Mouse (Mus musculus) hindbrain, postnatal 0 days (tissue): ENCODE data around the gene Zbtb20. TPM values are rescaled to one million over a fixed set of nuclear protein-coding genes. Genes with fewer than 3 reads are reported as not detected.

Experiments used
- ATAC-seq: fragments of 200-750 bp; cut with Nextera tagmentation; 2 replicates; pipeline ENCODE4 v1.8.0; 2017; ENCODE audit warnings: mild to moderate bottlenecking, moderate TSS enrichment, moderate library complexity
- DNase-seq: peaks from one replicate; pipeline ENCODE4 v3.0.0-alpha.2; 2015; ENCODE audit warnings: low spot score
- H3K27ac ChIP-seq: fragments of 300-500 bp; sonication (generic); 2 replicates; pipeline ENCODE4 v1.5.1; 2014; ENCODE audit warnings: mild to moderate bottlenecking
- H3K27me3 ChIP-seq: fragments of 300-500 bp; sonication (generic); 2 replicates; pipeline ENCODE4 v1.6.1; 2014; ENCODE audit warnings: low read length, mixed read lengths; ENCODE audit not compliant: insufficient read depth
- H3K36me3 ChIP-seq: fragments of 300-500 bp; sonication (generic); 2 replicates; pipeline ENCODE4 v1.6.1; 2014; ENCODE audit warnings: low read length, mixed read lengths; ENCODE audit not compliant: insufficient read depth
- H3K4me1 ChIP-seq: fragments of 300-500 bp; sonication (generic); 2 replicates; pipeline ENCODE4 v1.6.1; 2014; ENCODE audit warnings: antibody characterized with exemption, low read length, mixed read lengths; ENCODE audit not compliant: insufficient read depth
- H3K4me2 ChIP-seq: fragments of 300-500 bp; sonication (generic); 2 replicates; pipeline ENCODE4 v1.6.1; 2014; ENCODE audit warnings: low read depth, mild to moderate bottlenecking, low read length, moderate library complexity, mixed read lengths
- H3K4me3 ChIP-seq: fragments of 300-500 bp; sonication (generic); 2 replicates; pipeline ENCODE4 v1.5.1; 2014; ENCODE audit warnings: low read length
- H3K9ac ChIP-seq: fragments of 300-500 bp; sonication (generic); replicated peaks from 2 replicates; pipeline ENCODE4 v1.6.1; 2014; ENCODE audit warnings: mild to moderate bottlenecking, low read length, moderate library complexity, mixed read lengths
- H3K9me3 ChIP-seq: fragments of 300-500 bp; sonication (generic); 2 replicates; pipeline ENCODE4 v1.6.1; 2016; ENCODE audit warnings: low read length, mixed read lengths
- CTCF ChIP-seq: IDR thresholded peaks from 2 replicates; pipeline ENCODE4 v1.5.1; 2016; ENCODE audit warnings: antibody characterized with exemption, control low read depth, low read depth
- WGBS: fragments of 180-500 bp; shearing (Covaris S2); extraction: QIAGEN DNeasy Blood & Tissue Kit; methylation state at CpG from one replicate; pipeline ENCODE4 v1.1.7; 2014; 5-methylcytosine and 5-hydroxymethylcytosine counted together
- polyA plus RNA-seq: library from polyadenylated mRNA; unstranded; fragments of >200 nt; fragmentation: Nextera tagmentation; extraction: Ambion mirVana; gene quantifications from 2 replicates; pipeline ENCODE4 v1.2.1, GENCODE M21; 2015
- total RNA-seq: library from RNA; depleted of rRNA; stranded (reverse); fragments of >200 nt; gene quantifications from 2 replicates; pipeline ENCODE4 v1.2.3, GENCODE M21; 2014

The Zbtb20 gene
- total and polyA plus RNA-seq, 2 experiments from 2014 or later: 35.2 to 38.0 TPM

- TF ChIP-seq CTCF: no peak
- H3K27ac ChIP-seq: no peak overlapping the region
- H3K9ac ChIP-seq: no peak overlapping the region
- H3K4me2 ChIP-seq: peak overlapping the region; percentile 43; the same call in 1 of the 2 replicates
- H3K36me3 ChIP-seq: no peaks in the 10 kb centered on the region
- H3K27me3 ChIP-seq: no peaks in the 10 kb centered on the region
- no peaks in the 10 kb centered on the region for H3K4me1 ChIP-seq
- 78% methylated on average over 5 of the region's 5 CpGs for WGBS
- H3K4me3 ChIP-seq: no peak overlapping the region
- no peaks in the 10 kb centered on the region for H3K9me3 ChIP-seq
- ATAC-seq (no peak), DNase-seq (no peak)
Measured at GRCm38 (mm10) chr16:42908896-42909295, 33.2 kb downstream of the Zbtb20 start.

DNA sequence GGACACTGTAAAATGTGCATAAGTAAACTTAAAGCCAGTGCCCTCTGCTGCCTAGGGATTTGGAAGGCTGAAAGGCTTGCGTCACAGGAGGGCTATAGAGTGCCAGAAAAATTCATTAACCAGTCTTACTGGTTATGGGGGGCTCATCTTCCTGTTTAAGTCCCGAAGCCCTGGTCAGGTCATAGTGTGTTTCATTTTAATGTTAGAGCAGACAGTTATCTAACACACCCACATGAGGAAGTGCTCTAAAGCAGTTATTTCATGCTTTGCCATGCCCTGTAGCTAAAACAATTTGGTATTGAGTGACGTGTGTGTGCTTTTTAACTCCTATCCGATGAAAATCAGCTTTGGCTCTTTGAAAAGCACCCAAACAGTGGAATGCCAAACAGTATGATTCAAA is 34.3 kb downstream of the Zbtb20 start:
- Histone ChIP-seq H3K4me2 (peak overlapping the region; percentile 21), H3K27me3 (no peaks in the 10 kb centered on the region), H3K9ac (no peak overlapping the region), H3K27ac (peak overlapping the region; percentile 32; the same call in 1 of the 2 replicates), H3K4me3 (no peak overlapping the region), H3K9me3 (no peaks in the 10 kb centered on the region), H3K36me3 (no peaks in the 10 kb centered on the region), H3K4me1 (no peaks in the 10 kb centered on the region)
- WGBS: 22% methylated on average over 4 of the region's 4 CpGs
- DNase-seq (peak; percentile 41), ATAC-seq (no peak)
- TF ChIP-seq CTCF: no peak

GRCm38 (mm10) chr16:42910716-42911115 is 35.0 kb downstream of the Zbtb20 start:
- Histone ChIP-seq H3K9ac (no peak overlapping the region), H3K9me3 (no peaks in the 10 kb centered on the region), H3K27me3 (no peaks in the 10 kb centered on the region), H3K4me2 (no peak overlapping the region), H3K4me3 (no peak overlapping the region), H3K4me1 (no peaks in the 10 kb centered on the region), H3K27ac (no peak overlapping the region), H3K36me3 (no peaks in the 10 kb centered on the region)
- ATAC-seq: no peak
- TF ChIP-seq CTCF: no peak
- WGBS: 57% methylated on average over 3 of the region's 3 CpGs
- DNase-seq: no peak

DNA sequence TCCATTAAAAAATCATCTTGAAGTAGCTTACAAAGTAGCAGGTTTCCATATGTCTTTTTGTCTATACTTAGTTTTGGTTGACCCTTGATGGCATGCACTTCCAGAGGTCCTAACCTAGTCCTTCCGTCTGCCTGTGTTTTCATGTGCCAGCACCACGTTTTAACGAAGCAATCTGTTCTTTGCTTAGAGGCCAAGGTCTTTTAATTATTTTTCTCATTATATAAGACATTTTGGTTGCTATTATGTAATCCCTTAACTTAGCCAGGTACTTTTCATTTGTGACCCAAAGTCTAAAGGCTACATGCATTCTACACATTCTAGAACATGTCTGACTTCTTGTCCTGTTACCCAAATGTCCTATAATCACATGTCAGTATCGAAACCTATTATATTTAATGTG is 35.6 kb downstream of the Zbtb20 start:
- Histone ChIP-seq H3K4me1 (no peaks in the 10 kb centered on the region), H3K9me3 (no peaks in the 10 kb centered on the region), H3K36me3 (no peaks in the 10 kb centered on the region), H3K4me2 (no peak overlapping the region), H3K4me3 (no peak overlapping the region), H3K9ac (no peak overlapping the region), H3K27ac (no peak overlapping the region), H3K27me3 (no peaks in the 10 kb centered on the region)
- no peak for DNase-seq
- WGBS: 81% methylated on average over 4 of the region's 4 CpGs
- ATAC-seq: no peak
- TF ChIP-seq CTCF: no peak

- no peaks in the 10 kb centered on the region for H3K9me3 ChIP-seq
- no peak for ATAC-seq
- H3K36me3 ChIP-seq: no peaks in the 10 kb centered on the region
- H3K27me3 ChIP-seq: no peaks in the 10 kb centered on the region
- H3K9ac ChIP-seq: no peak overlapping the region
- no peak for DNase-seq
- no peak overlapping the region for H3K4me3 ChIP-seq
- TF ChIP-seq CTCF: no peak; the same call in 1 of the 2 replicates
- no peak overlapping the region for H3K27ac ChIP-seq
- no peak overlapping the region for H3K4me2 ChIP-seq
- 72% methylated on average over 5 of the region's 5 CpGs for WGBS
- no peaks in the 10 kb centered on the region for H3K4me1 ChIP-seq
Measured at GRCm38 (mm10) chr16:42911815-42912214, 36.1 kb downstream of the Zbtb20 start.

DNA sequence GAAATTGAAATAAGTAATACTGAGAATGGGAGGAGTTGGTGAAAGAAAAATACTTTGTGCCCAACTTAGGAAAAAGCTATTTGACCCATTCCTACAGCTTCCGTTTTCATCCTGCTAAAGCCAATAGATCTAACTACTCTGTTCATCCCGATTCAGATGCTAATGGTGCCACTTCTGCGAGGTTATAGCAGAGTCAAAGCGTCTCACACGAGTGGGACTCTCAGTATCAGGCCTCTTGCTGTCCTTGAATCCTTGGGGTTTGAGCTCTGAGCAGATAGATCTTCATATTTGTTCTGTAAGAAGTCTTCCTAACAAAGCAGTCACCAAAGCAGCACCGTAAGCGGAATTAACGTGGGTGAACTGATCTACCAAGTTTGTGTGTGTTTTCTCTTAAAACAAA is 37.6 kb downstream of the Zbtb20 start:
- no peak overlapping the region; the same call in 1 of the 2 replicates for H3K4me2 ChIP-seq
- H3K9ac ChIP-seq: no peak overlapping the region
- ATAC-seq (no peak), DNase-seq (no peak)
- 61% methylated on average over 8 of the region's 8 CpGs for whole genome bisulfite sequencing
- no peak overlapping the region for H3K4me3 ChIP-seq
- no peaks in the 10 kb centered on the region for H3K27me3 ChIP-seq
- H3K27ac ChIP-seq: no peak overlapping the region
- H3K36me3 ChIP-seq: no peaks in the 10 kb centered on the region
- TF ChIP-seq CTCF: no peak
- no peaks in the 10 kb centered on the region for H3K4me1 ChIP-seq
- no peaks in the 10 kb centered on the region for H3K9me3 ChIP-seq

- 41% methylated on average over 8 of the region's 8 CpGs for WGBS
- Histone ChIP-seq H3K27ac (no peak overlapping the region), H3K4me2 (no peak overlapping the region), H3K9ac (no peak overlapping the region), H3K4me3 (no peak overlapping the region), H3K27me3 (no peaks in the 10 kb centered on the region), H3K9me3 (no peaks in the 10 kb centered on the region), H3K4me1 (no peaks in the 10 kb centered on the region), H3K36me3 (no peaks in the 10 kb centered on the region)
- peak; percentile 92 for ATAC-seq
- peak; percentile 82 for DNase-seq
- peak; percentile 62 for TF ChIP-seq CTCF
Measured at GRCm38 (mm10) chr16:42914457-42915085, 38.9 kb downstream of the Zbtb20 start.
